Mouse (Mus musculus) intestine, embryonic 16.5 days (tissue): ENCODE measurements around the gene Acy3. TPM values are rescaled to one million over a fixed set of nuclear protein-coding genes. Genes with fewer than 3 reads are reported as not detected.
A peak's percentile ranks its signal among the peaks of the same experiment; 100 is the strongest.

Experiments
- ATAC-seq: fragments of 200-750 bp; cut with Nextera tagmentation; 2 replicates; pipeline ENCODE4 v1.8.0; 2017; ENCODE audit warnings: moderate TSS enrichment, moderate library complexity
- H3K27ac ChIP-seq: fragments of 300-500 bp; sonication (generic); 2 replicates; pipeline ENCODE4 v1.5.1; 2014; ENCODE audit warnings: mild to moderate bottlenecking, low read length
- H3K27me3 ChIP-seq: fragments of 300-500 bp; sonication (generic); replicated peaks from 2 replicates; pipeline ENCODE4 v1.6.1; 2014; ENCODE audit warnings: low read length, control low read depth, mixed read lengths; ENCODE audit not compliant: control insufficient read depth, insufficient read depth
- H3K36me3 ChIP-seq: fragments of 300-500 bp; sonication (generic); 2 replicates; pipeline ENCODE4 v1.6.1; 2014; ENCODE audit warnings: low read length, control low read depth; ENCODE audit not compliant: control insufficient read depth, insufficient read depth
- H3K4me1 ChIP-seq: fragments of 300-500 bp; sonication (generic); 2 replicates; pipeline ENCODE4 v1.6.1; 2014; ENCODE audit warnings: low read length, control low read depth, mixed read lengths; ENCODE audit not compliant: control insufficient read depth, insufficient read depth
- H3K4me2 ChIP-seq: fragments of 300-500 bp; sonication (generic); 2 replicates; pipeline ENCODE4 v1.6.1; 2014; ENCODE audit warnings: low read depth, low read length, control low read depth
- H3K4me3 ChIP-seq: fragments of 300-500 bp; sonication (generic); 2 replicates; pipeline ENCODE4 v1.5.1; 2014; ENCODE audit warnings: mild to moderate bottlenecking, low read length
- H3K9ac ChIP-seq: fragments of 300-500 bp; sonication (generic); 2 replicates; pipeline ENCODE4 v1.6.1; 2014; ENCODE audit warnings: low read depth, low read length
- H3K9me3 ChIP-seq: fragments of 300-500 bp; sonication (generic); 2 replicates; pipeline ENCODE4 v1.6.1; 2016; ENCODE audit warnings: low read length, control low read depth; ENCODE audit not compliant: control insufficient read depth
- WGBS: fragments of 180-500 bp; shearing (Covaris S2); extraction: QIAGEN DNeasy Blood & Tissue Kit; methylation state at CpG from one replicate; pipeline ENCODE4 v1.1.7; 2014; 5-methylcytosine and 5-hydroxymethylcytosine counted together
- polyA plus RNA-seq: library from polyadenylated mRNA; unstranded; fragments of >200 nt; fragmentation: Nextera tagmentation; extraction: Ambion mirVana; gene quantifications from 2 replicates; pipeline ENCODE4 v1.2.1, GENCODE M21; 2015

Acy3 gene
- polyA plus RNA-seq, 1 experiment from 2014 or later, result 16.9 TPM

- ATAC-seq, result no peak
- Histone ChIP-seq H3K27me3 (no peaks in the 10 kb centered on the region), H3K27ac (no peak overlapping the region), H3K4me2 (no peak overlapping the region), H3K4me3 (no peak overlapping the region), H3K9me3 (no peaks in the 10 kb centered on the region), H3K4me1 (peaks cover 25% of the 10 kb centered on the region), H3K9ac (0 out of 2 replicates have a peak overlapping the region, but pooled peaks have one; percentile 19), H3K36me3 (no peaks in the 10 kb centered on the region)
- WGBS, result 48% methylated on average over 8 of the region's 8 CpGs
These were observed 10.9 kb downstream of the Acy3 start for GRCm38 (mm10) chr19:3997231-3997630.

- Histone ChIP-seq H3K27me3 (no peaks in the 10 kb centered on the region), H3K27ac (no peak overlapping the region), H3K4me3 (no peak overlapping the region), H3K4me1 (peaks cover 23% of the 10 kb centered on the region), H3K9me3 (no peaks in the 10 kb centered on the region), H3K9ac (no peak overlapping the region), H3K4me2 (no peak overlapping the region), H3K36me3 (no peaks in the 10 kb centered on the region)
- no peak for ATAC-seq
- 76% methylated on average over 8 of the region's 8 CpGs for WGBS
These were observed 12.0 kb downstream of the Acy3 start for GRCm38 (mm10) chr19:3998335-3998734.

- H3K4me3 ChIP-seq, result no peak overlapping the region
These were observed 12.9 kb downstream of the Acy3 start for GRCm38 (mm10) chr19:3999121-3999730.

GRCm38 (mm10) chr19:4000119-4000900 is 13.9 kb downstream of the Acy3 start, which contains the start of the genes Nudt8 and Gm49405:
Gene Nudt8, plus strand, starts transcription at chr19:4000580.
Gene Gm49405, plus strand, starts transcription at chr19:4000626.
- peaks cover 23% of the 10 kb centered on the region for H3K4me1 ChIP-seq
- H3K4me3 ChIP-seq, result peak within 1 kb of the TSS; percentile 85
- H3K27ac ChIP-seq, result peak within 1 kb of the TSS; percentile 99
- H3K4me2 ChIP-seq, result peak within 1 kb of the TSS; percentile 96
- under 1% methylated on average over 64 of the region's 64 CpGs for WGBS
- ATAC-seq, result peak; percentile 92
- H3K9me3 ChIP-seq, result no peaks in the 10 kb centered on the region
- H3K9ac ChIP-seq, result peak within 1 kb of the TSS; percentile 95
- no peaks in the 10 kb centered on the region for H3K36me3 ChIP-seq
- no peaks in the 10 kb centered on the region for H3K27me3 ChIP-seq

More at GRCm38 (mm10) chr19:3999121-3999730, 12.9 kb downstream of the Acy3 start:
- H3K9me3 ChIP-seq, result no peaks in the 10 kb centered on the region
- no peaks in the 10 kb centered on the region for H3K36me3 ChIP-seq
- peak overlapping the region; percentile 96 for H3K4me2 ChIP-seq
- 83% methylated on average over 9 of the region's 9 CpGs for WGBS
- no peak overlapping the region for H3K27ac ChIP-seq
- peaks cover 23% of the 10 kb centered on the region for H3K4me1 ChIP-seq
- ATAC-seq, result no peak
- H3K27me3 ChIP-seq, result no peaks in the 10 kb centered on the region
- peak overlapping the region; percentile 95 for H3K9ac ChIP-seq

DNA sequence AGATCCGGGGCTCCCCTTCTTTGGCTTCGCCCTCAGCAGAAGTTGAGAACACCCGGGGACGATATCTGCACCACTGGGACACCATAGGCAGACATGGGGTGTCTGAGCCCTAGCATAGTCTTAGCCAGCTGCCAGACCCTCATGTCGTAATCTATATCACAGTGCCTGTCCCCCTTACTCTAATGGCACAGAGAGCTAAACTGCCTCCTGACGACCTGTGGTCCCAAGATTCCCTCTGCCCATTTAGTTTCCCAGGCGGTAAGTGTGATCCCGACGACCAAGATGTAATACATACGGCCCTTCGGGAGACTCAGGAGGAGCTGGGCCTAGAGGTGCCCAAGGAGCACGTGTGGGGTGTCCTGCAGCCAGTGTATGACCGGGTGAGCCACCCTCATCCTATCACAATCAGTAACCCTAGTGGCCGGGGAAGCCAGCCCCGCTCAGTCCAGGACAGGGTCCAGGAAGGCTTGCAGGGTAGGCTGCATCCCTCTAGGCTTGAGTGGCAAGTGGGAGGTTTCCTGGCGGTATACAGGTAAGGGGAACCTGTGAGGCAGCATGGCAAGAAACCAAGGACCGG is 14.7 kb downstream of the Acy3 start:
- Histone ChIP-seq H3K4me2 (peak overlapping the region; percentile 96), H3K4me3 (peak overlapping the region; percentile 85), H3K27ac (peak overlapping the region; percentile 99), H3K4me1 (peaks cover 23% of the 10 kb centered on the region), H3K36me3 (no peaks in the 10 kb centered on the region), H3K27me3 (no peaks in the 10 kb centered on the region), H3K9me3 (no peaks in the 10 kb centered on the region), H3K9ac (peak overlapping the region; percentile 95)
- WGBS, result 16% methylated on average over 17 of the region's 17 CpGs
- peak; percentile 11 for ATAC-seq

GRCm38 (mm10) chr19:4001752-4002151 is 15.4 kb downstream of the Acy3 start:
- peak overlapping the region; percentile 95 for H3K9ac ChIP-seq
- no peak overlapping the region for H3K27ac ChIP-seq
- WGBS, result 76% methylated on average over 5 of the region's 5 CpGs
- H3K9me3 ChIP-seq, result no peaks in the 10 kb centered on the region
- no peak overlapping the region for H3K4me2 ChIP-seq
- ATAC-seq, result no peak
- no peaks in the 10 kb centered on the region for H3K36me3 ChIP-seq
- H3K27me3 ChIP-seq, result no peaks in the 10 kb centered on the region
- H3K4me3 ChIP-seq, result no peak overlapping the region
- peaks cover 23% of the 10 kb centered on the region for H3K4me1 ChIP-seq

- no peaks in the 10 kb centered on the region for H3K27me3 ChIP-seq
- 65% methylated on average over 1 of the region's 1 CpGs for WGBS
- ATAC-seq, result no peak
- no peak within 1 kb of the TSS for H3K9ac ChIP-seq
- H3K27ac ChIP-seq, result no peak within 1 kb of the TSS
- H3K4me3 ChIP-seq, result no peak within 1 kb of the TSS
- peaks cover 23% of the 10 kb centered on the region for H3K4me1 ChIP-seq
- H3K4me2 ChIP-seq, result no peak within 1 kb of the TSS
- H3K36me3 ChIP-seq, result peaks cover 9% of the 10 kb centered on the region
- no peaks in the 10 kb centered on the region for H3K9me3 ChIP-seq
These were observed 16.7 kb downstream of the Acy3 start, which contains the start of gene Doc2g for GRCm38 (mm10) chr19:4003112-4003511. Gene Doc2g, plus strand, starts transcription at chr19:4003313.

DNA sequence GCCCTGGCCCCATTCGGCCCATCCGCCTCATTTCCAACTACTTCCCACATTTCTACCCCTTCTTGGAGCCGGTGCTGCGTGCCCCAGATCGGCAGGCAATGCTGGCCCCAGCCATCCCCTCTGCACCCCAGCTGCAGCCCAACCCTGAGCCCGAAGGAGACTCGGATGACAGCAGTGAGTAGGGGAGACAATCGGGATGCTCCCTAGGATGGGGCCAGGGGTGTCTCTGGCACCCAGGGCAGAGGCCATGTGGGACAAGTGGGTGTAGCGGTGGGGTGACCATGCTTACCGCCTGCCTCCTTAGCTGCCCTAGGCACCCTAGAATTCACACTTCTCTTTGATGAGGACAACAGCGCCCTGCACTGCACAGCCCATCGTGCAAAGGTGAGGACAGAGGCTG is 17.3 kb downstream of the Acy3 start:
- Histone ChIP-seq H3K4me3 (no peak overlapping the region), H3K4me1 (peaks cover 23% of the 10 kb centered on the region), H3K36me3 (peaks cover 14% of the 10 kb centered on the region), H3K27ac (no peak overlapping the region), H3K27me3 (no peaks in the 10 kb centered on the region), H3K9me3 (no peaks in the 10 kb centered on the region), H3K9ac (no peak overlapping the region), H3K4me2 (no peak overlapping the region)
- 75% methylated on average over 12 of the region's 12 CpGs for WGBS
- no peak for ATAC-seq

GRCm38 (mm10) chr19:4004331-4004730 is 18.0 kb downstream of the Acy3 start:
- 86% methylated on average over 15 of the region's 15 CpGs for WGBS
- Histone ChIP-seq H3K9me3 (no peaks in the 10 kb centered on the region), H3K36me3 (peaks cover 18% of the 10 kb centered on the region), H3K27ac (no peak overlapping the region), H3K9ac (no peak overlapping the region), H3K27me3 (no peaks in the 10 kb centered on the region), H3K4me2 (no peak overlapping the region), H3K4me3 (no peak overlapping the region), H3K4me1 (peaks cover 22% of the 10 kb centered on the region)
- ATAC-seq, result no peak
